17 mouse cellular contexts compared by ENCODE assay signal in genomic region chr5:24373807-24374206, GRCm38 (mm10). TPM values are rescaled to one million over a fixed set of nuclear protein-coding genes. Genes with fewer than 3 reads are reported as not detected.
"Had no signal": no experiment of that assay in that cellular context is flagged by ENCODE, and none has a peak within 500 bp of the region (broad histone marks: within the 10 kb centered on the region; RNA-seq: fewer than 3 reads in every experiment).

No protein-coding gene starts in this region.

- H3K4me3 ChIP-seq: limb, embryonic 12.5 days; limb, embryonic 15.5 days had no signal

- H3K9ac ChIP-seq: limb, embryonic 12.5 days; limb, embryonic 15.5 days; liver, embryonic 14.5 days; liver, postnatal 0 days; lung, embryonic 14.5 days had no signal

- H3K4me2 ChIP-seq: limb, embryonic 12.5 days; limb, embryonic 15.5 days; liver, embryonic 11.5 days; lung, embryonic 14.5 days; midbrain, embryonic 11.5 days had no signal

- H3K36me3 ChIP-seq: limb, embryonic 12.5 days; limb, embryonic 15.5 days had no signal

- H3K9me3 ChIP-seq: limb, embryonic 12.5 days; limb, embryonic 15.5 days had no signal

- H3K4me1 ChIP-seq: limb, embryonic 15.5 days had no signal

- ATAC-seq: liver, postnatal 0 days had no signal

- H3K27ac ChIP-seq: kidney, postnatal 0 days; limb, embryonic 12.5 days; limb, embryonic 15.5 days; liver, embryonic 14.5 days had no signal

- H3K27me3 ChIP-seq: limb, embryonic 15.5 days had no signal

- DNase-seq: kidney, postnatal 25 days; left cerebral cortex, postnatal 4 days; liver, postnatal 0 days; lung, postnatal 4 days; thymus, postnatal 25 days had no signal

RNA-seq across cellular contexts. Expression of gene Nos3, which starts 9.2 kb away (rescaled TPM):
- total RNA-seq: megakaryocyte progenitor cell, adult 5-6 weeks had no signal

RNA-seq across cellular contexts. Expression of gene Asic3, which starts 39.4 kb away (rescaled TPM):
- total RNA-seq: layer of hippocampus, postnatal 10 days; left cerebral cortex, postnatal 14 days; left cerebral cortex, postnatal 4 days; megakaryocyte-erythroid progenitor cell, adult 5-6 weeks had no signal
- polyA plus RNA-seq: liver, embryonic 11.5 days; liver, embryonic 14.5 days; liver, postnatal 0 days; lung, embryonic 14.5 days; midbrain, embryonic 14.5 days had no signal
